Mouse (Mus musculus) MEL (cell line): ENCODE results near the gene Adal. TPM values are rescaled to one million over a fixed set of nuclear protein-coding genes. Genes with fewer than 3 reads are reported as not detected.

ENCODE experiments used
- DNase-seq: peaks from one replicate; pipeline ENCODE4 v3.0.0; 2011; ENCODE audit warnings: low read depth, low spot score
- H3K27ac ChIP-seq: 2 replicates; pipeline ENCODE4 v1.5.1; 2012; ENCODE audit warnings: low read depth, mild to moderate bottlenecking, control low read depth, low read length, moderate library complexity; ENCODE audit not compliant: control insufficient read depth
- H3K27me3 ChIP-seq, 2 experiments: fragments of 150-350 bp in 1 of 2; sonication (generic) in 1 of 2; 2 replicates each; pipeline ENCODE4 v1.6.1; 2012; ENCODE audit warnings: low read length in 2 of 2, mild to moderate bottlenecking in 2 of 2, improper control_type of control experiment in 1 of 2, moderate library complexity in 1 of 2; ENCODE audit not compliant: insufficient read depth in 2 of 2, control insufficient read depth in 1 of 2
- H3K36me3 ChIP-seq, 2 experiments: 2 replicates each; pipeline ENCODE4 v1.6.1; 2012 to 2014; ENCODE audit warnings: low read length in 2 of 2, improper control_type of control experiment in 1 of 2, inconsistent platforms in 1 of 2, mild to moderate bottlenecking in 1 of 2; ENCODE audit not compliant: insufficient read depth in 2 of 2, control insufficient read depth in 1 of 2
- H3K4me1 ChIP-seq, 2 experiments: fragments of 150-350 bp in 1 of 2; sonication (generic) in 1 of 2; 2 replicates each; pipeline ENCODE4 v1.6.1; 2012; ENCODE audit warnings: low read length in 2 of 2, improper control_type of control experiment in 1 of 2, mild to moderate bottlenecking in 1 of 2; ENCODE audit not compliant: insufficient read depth in 2 of 2, control insufficient read depth in 1 of 2
- H3K4me3 ChIP-seq, 2 experiments: fragments of 150-350 bp in 1 of 2; sonication (generic) in 1 of 2; 2 replicates each; pipeline ENCODE4 v1.5.1; 2012; ENCODE audit warnings: low read depth in 2 of 2, low read length in 2 of 2, mild to moderate bottlenecking in 2 of 2, moderate library complexity in 2 of 2, control low read depth in 1 of 2, improper control_type of control experiment in 1 of 2; ENCODE audit not compliant: control insufficient read depth in 1 of 2, insufficient read depth in 1 of 2
- H3K79me2 ChIP-seq: 2 replicates; pipeline ENCODE4 v1.6.1; 2012; ENCODE audit warnings: mild to moderate bottlenecking, low read length, moderate library complexity; ENCODE audit not compliant: control insufficient read depth, poor library complexity, insufficient read depth
- H3K9ac ChIP-seq: 2 replicates; pipeline ENCODE4 v1.6.1; 2012; ENCODE audit warnings: low read depth, mild to moderate bottlenecking, control low read depth, low read length, moderate library complexity; ENCODE audit not compliant: control insufficient read depth, poor library complexity, severe bottlenecking
- H3K9me3 ChIP-seq: fragments of 150-350 bp; sonication (generic); replicated peaks from 2 replicates; pipeline ENCODE4 v1.6.1; 2012; ENCODE audit warnings: mild to moderate bottlenecking, low read length, improper control_type of control experiment, moderate library complexity; ENCODE audit not compliant: insufficient read depth
- CHD1 ChIP-seq: IDR thresholded peaks from 2 replicates; pipeline ENCODE4 v1.6.1; 2012; ENCODE audit warnings: low read depth, mild to moderate bottlenecking, inconsistent platforms, low read length, improper control_type of control experiment
- CHD2 ChIP-seq: IDR thresholded peaks from 2 replicates; pipeline ENCODE4 v1.6.1; 2011; ENCODE audit warnings: low read length, improper control_type of control experiment
- CTCF ChIP-seq, 3 experiments: IDR thresholded peaks in 2 of 3; conservative IDR thresholded peaks in 1 of 3; 2 replicates each; pipeline ENCODE4 v1.5.1; 2011 to 2012; ENCODE audit warnings: low read length in 3 of 3, low read depth in 2 of 3, mild to moderate bottlenecking in 2 of 3, improper control_type of control experiment in 1 of 3, inconsistent platforms in 1 of 3, mixed read lengths in 1 of 3, moderate library complexity in 1 of 3; ENCODE audit not compliant: control insufficient read depth in 1 of 3, insufficient read depth in 1 of 3, poor library complexity in 1 of 3, severe bottlenecking in 1 of 3
- ELF1 ChIP-seq: IDR thresholded peaks from 2 replicates; pipeline ENCODE4 v1.6.1; 2014; ENCODE audit warnings: low read depth, mild to moderate bottlenecking, inconsistent platforms, low read length, improper control_type of control experiment, moderate library complexity
- ETS1 ChIP-seq: IDR thresholded peaks from 2 replicates; pipeline ENCODE4 v1.6.1; 2012; ENCODE audit warnings: low read depth, mild to moderate bottlenecking, inconsistent platforms, low read length, improper control_type of control experiment, moderate library complexity
- GATA1 ChIP-seq: IDR thresholded peaks from 2 replicates; pipeline ENCODE4 v1.6.1; 2011; ENCODE audit warnings: low read depth, low read length, improper control_type of control experiment
- MAZ ChIP-seq: IDR thresholded peaks from 2 replicates; pipeline ENCODE4 v1.6.1; 2012; ENCODE audit warnings: low read depth, mild to moderate bottlenecking, inconsistent platforms, low read length, improper control_type of control experiment
- MEF2A ChIP-seq: IDR thresholded peaks from 2 replicates; pipeline ENCODE4 v1.6.1; 2014; ENCODE audit warnings: low read depth, mild to moderate bottlenecking, inconsistent platforms, low read length, improper control_type of control experiment; ENCODE audit not compliant: poor library complexity, insufficient replicate concordance, severe bottlenecking; ENCODE audit errors: extremely low read depth
- MXI1 ChIP-seq: IDR thresholded peaks from 2 replicates; pipeline ENCODE4 v1.6.1; 2011; ENCODE audit warnings: mild to moderate bottlenecking, low read depth, low read length, improper control_type of control experiment
- MYB ChIP-seq: IDR thresholded peaks from 2 replicates; pipeline ENCODE4 v1.6.1; 2011; ENCODE audit warnings: mild to moderate bottlenecking, low read depth, low read length, improper control_type of control experiment
- NELFE ChIP-seq: IDR thresholded peaks from 2 replicates; pipeline ENCODE4 v1.6.1; 2011; ENCODE audit warnings: low read depth, low read length, improper control_type of control experiment
- NRF1 ChIP-seq: IDR thresholded peaks from 2 replicates; pipeline ENCODE4 v1.6.1; 2014; ENCODE audit warnings: low read depth, mild to moderate bottlenecking, inconsistent platforms, low read length, improper control_type of control experiment, moderate library complexity; ENCODE audit not compliant: poor library complexity, insufficient read depth, severe bottlenecking
- POLR2A ChIP-seq, 2 experiments: IDR thresholded peaks; 2 replicates each; pipeline ENCODE4 v1.6.1; 2011 to 2012; ENCODE audit warnings: low read length in 2 of 2, mild to moderate bottlenecking in 2 of 2, control low read depth in 1 of 2, improper control_type of control experiment in 1 of 2, low read depth in 1 of 2, moderate library complexity in 1 of 2; ENCODE audit not compliant: control insufficient read depth in 1 of 2, insufficient read depth in 1 of 2, poor library complexity in 1 of 2
- POLR2AphosphoS5 ChIP-seq: IDR thresholded peaks from 2 replicates; pipeline ENCODE4 v1.6.1; 2012; ENCODE audit warnings: low read depth, borderline replicate concordance, mild to moderate bottlenecking, inconsistent platforms, low read length, moderate library complexity, mixed read lengths
- RAD21 ChIP-seq: IDR thresholded peaks from 2 replicates; pipeline ENCODE4 v1.6.1; 2011; ENCODE audit warnings: mild to moderate bottlenecking, low read depth, low read length, improper control_type of control experiment
- RCOR1 ChIP-seq: IDR thresholded peaks from 2 replicates; pipeline ENCODE4 v1.6.1; 2012; ENCODE audit warnings: low read depth, mild to moderate bottlenecking, inconsistent platforms, low read length, improper control_type of control experiment
- SIN3A ChIP-seq: IDR thresholded peaks from 2 replicates; pipeline ENCODE4 v1.6.1; 2012; ENCODE audit warnings: low read length, improper control_type of control experiment, inconsistent platforms
- SMC3 ChIP-seq: IDR thresholded peaks from 2 replicates; pipeline ENCODE4 v1.6.1; 2011; ENCODE audit warnings: low read depth, low read length, improper control_type of control experiment
- USF1 ChIP-seq: IDR thresholded peaks from 2 replicates; pipeline ENCODE4 v1.6.1; 2014; ENCODE audit warnings: low read depth, mild to moderate bottlenecking, inconsistent platforms, low read length, improper control_type of control experiment, moderate library complexity
- ZC3H11A ChIP-seq: IDR thresholded peaks from 2 replicates; pipeline ENCODE4 v1.6.1; 2012; ENCODE audit warnings: low read depth, mild to moderate bottlenecking, inconsistent platforms, low read length, improper control_type of control experiment
- ZKSCAN1 ChIP-seq: IDR thresholded peaks from 2 replicates; pipeline ENCODE4 v1.6.1; 2012; ENCODE audit warnings: low read depth, mild to moderate bottlenecking, inconsistent platforms, low read length, improper control_type of control experiment, moderate library complexity
- ZNF384 ChIP-seq: IDR thresholded peaks from 2 replicates; pipeline ENCODE4 v1.6.1; 2012; ENCODE audit warnings: low read depth, mild to moderate bottlenecking, inconsistent platforms, low read length, improper control_type of control experiment
- polyA plus RNA-seq, 2 experiments: library from polyadenylated mRNA; stranded (reverse) in 1 of 2; unstranded in 1 of 2; fragments of >175 nt in 1 of 2; fragments of >200 nt in 1 of 2; gene quantifications; 2 replicates each; pipeline versions ENCODE4 v1.2.1 to v1.2.4; 2012; ENCODE audit warnings: low replicate concordance in 2 of 2, low read depth in 1 of 2; ENCODE audit not compliant: insufficient read length in 2 of 2, insufficient read depth in 1 of 2, missing spikeins in 1 of 2
- total RNA-seq: library from RNA; depleted of rRNA; stranded (reverse); fragments of 300-350 nt; gene quantifications from 2 replicates; pipeline ENCODE4 v1.2.3, GENCODE M21; 2012

Gene Adal
- total and polyA plus RNA-seq, 3 experiments = 10.8 to 101 (median 12.1) TPM

- Histone ChIP-seq H3K4me1 (no peaks in the 10 kb centered on the region), H3K79me2 (no peaks in the 10 kb centered on the region), H3K36me3 (no peaks in the 10 kb centered on the region), H3K9me3 (no peaks in the 10 kb centered on the region), H3K4me3 (no peak overlapping the region), H3K27me3 (peaks cover 1 to 2% of the 10 kb centered on the region in 2 experiments; a peak in 3 of 4 replicates), H3K9ac (no peak overlapping the region), H3K27ac (no peak overlapping the region)
- no peak for DNase-seq
- TF ChIP-seq SIN3A (no peak), ZKSCAN1 (no peak), ZNF384 (no peak), GATA1 (no peak), CHD2 (no peak), MEF2A (no peak), RAD21 (no peak), ELF1 (no peak)
Observed at GRCm38 (mm10) chr2:121105940-121106339, 34.3 kb upstream of the Adal start.

GRCm38 (mm10) chr2:121109695-121110094 lies 30.5 kb upstream of the Adal start, which contains the start of gene Tgm7:
Gene Tgm7 (minus strand): TSS chr2:121109795.
- peaks cover 1 to 5% of the 10 kb centered on the region in 2 experiments; a peak in 3 of 4 replicates for H3K27me3 ChIP-seq
- no peak within 1 kb of the TSS for H3K9ac ChIP-seq
- H3K9me3 ChIP-seq = no peaks in the 10 kb centered on the region
- no peaks in the 10 kb centered on the region for H3K79me2 ChIP-seq
- DNase-seq = no peak
- H3K27ac ChIP-seq = no peak within 1 kb of the TSS
- H3K4me1 ChIP-seq = no peaks in the 10 kb centered on the region
- H3K4me3 ChIP-seq = no peak within 1 kb of the TSS
- TF ChIP-seq CTCF (IDR thresholded peaks at IDR 0.05 in 2 of 3, conservative IDR thresholded peaks at IDR 0.05 in 1 of 3; ENCODE audit: control insufficient read depth in 1 of 3, insufficient read depth in 1 of 3, low read depth in 2 of 3, low read length in 3 of 3, poor library complexity in 1 of 3, severe bottlenecking in 1 of 3) (no peak), ETS1 (no peak), ZC3H11A (no peak), SMC3 (no peak), NELFE (no peak), RCOR1 (no peak), GATA1 (no peak), CHD1 (no peak), MXI1 (no peak), MYB (no peak), POLR2A (IDR thresholded peaks at IDR 0.05; ENCODE audit: control insufficient read depth in 1 of 2, insufficient read depth in 1 of 2, low read depth in 1 of 2, low read length in 2 of 2, poor library complexity in 1 of 2) (no peak), USF1 (no peak), NRF1 (no peak), ZNF384 (no peak), CHD2 (no peak), POLR2AphosphoS5 (no peak), MAZ (no peak), ELF1 (no peak)
- H3K36me3 ChIP-seq = no peaks in the 10 kb centered on the region
